Mouse (Mus musculus) cerebellum, adult 2 months (tissue): ENCODE measurements around the gene Nfx1.

Experiments used
- CTCF ChIP-seq: fragments of 200-500 bp; IDR thresholded peaks from 2 replicates; pipeline ENCODE4 v1.5.1; 2011; ENCODE audit warnings: low read depth, mild to moderate bottlenecking, control low read depth, low read length, moderate library complexity, borderline replicate concordance; ENCODE audit not compliant: insufficient read depth
- POLR2A ChIP-seq: fragments of 200-500 bp; IDR thresholded peaks from 2 replicates; pipeline ENCODE4 v1.6.1; 2011; ENCODE audit warnings: low read length, control low read depth, borderline replicate concordance; ENCODE audit not compliant: insufficient read depth

DNA sequence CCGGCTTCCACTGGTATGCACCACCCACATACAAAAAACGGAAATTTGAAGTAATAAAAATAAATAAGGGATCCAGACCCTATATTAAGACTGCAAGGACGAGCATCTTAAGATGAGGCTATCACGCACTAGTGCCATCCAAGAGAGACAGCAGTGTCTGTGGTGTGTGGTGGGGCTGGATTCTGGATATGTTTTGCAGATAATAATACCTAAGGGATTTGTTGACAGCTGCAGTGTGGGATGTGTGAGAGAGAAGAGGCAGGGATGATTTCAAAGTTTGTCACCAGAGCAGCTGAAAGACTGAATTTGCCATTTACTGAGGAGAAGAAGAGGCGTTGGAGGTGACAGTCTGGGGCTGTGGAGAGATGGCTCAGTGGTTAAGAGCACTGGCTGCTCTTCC is 58.7 kb downstream of the Nfx1 start:
- no peak for TF ChIP-seq CTCF
- no peak for TF ChIP-seq POLR2A
